Mouse (Mus musculus) heart, adult 11 months (tissue): ENCODE measurements around the gene Hao1.
A peak's percentile ranks its signal among the peaks of the same experiment; 100 is the strongest.

ENCODE experiments used
- DNase-seq: peaks from one replicate; pipeline ENCODE4 v3.0.0; 2022

Gene Hao1

DNA sequence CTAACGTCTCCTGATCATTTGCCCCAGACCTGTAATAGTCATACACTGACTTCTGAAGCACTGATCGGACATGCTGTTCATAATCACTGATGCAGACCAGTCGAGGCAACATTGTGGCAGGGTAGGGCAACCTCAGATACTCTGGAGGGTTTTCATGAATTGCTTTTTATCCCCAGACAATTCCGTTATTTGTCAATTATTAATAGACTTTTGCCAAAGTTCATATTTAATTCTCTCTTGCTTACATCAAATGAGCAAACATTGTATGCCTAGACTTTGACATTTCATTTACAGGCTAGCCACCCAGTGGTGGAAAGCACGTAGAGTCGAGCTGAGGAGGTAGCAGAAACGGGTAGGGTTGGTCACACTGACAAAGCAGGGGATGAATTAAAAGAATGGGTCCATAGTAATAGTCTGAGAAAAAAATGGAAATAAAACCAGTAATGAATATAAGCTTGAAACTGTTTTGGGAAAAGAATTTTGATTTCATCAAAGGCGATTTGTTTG is at the start of gene Hao1:
Gene Hao1, minus strand, starts transcription at position 148 of the 507 bp plus-strand sequence.
- no peak for DNase-seq

- DNase-seq, result no peak
Observed at GRCm38 (mm10) chr2:134591081-134591694, 37.0 kb upstream of the Hao1 start.

- no peak for DNase-seq
Observed at GRCm38 (mm10) chr2:134585243-134585642, 31.1 kb upstream of the Hao1 start.

GRCm38 (mm10) chr2:134559422-134559821 is 5.3 kb upstream of the Hao1 start:
- no peak for DNase-seq

DNA sequence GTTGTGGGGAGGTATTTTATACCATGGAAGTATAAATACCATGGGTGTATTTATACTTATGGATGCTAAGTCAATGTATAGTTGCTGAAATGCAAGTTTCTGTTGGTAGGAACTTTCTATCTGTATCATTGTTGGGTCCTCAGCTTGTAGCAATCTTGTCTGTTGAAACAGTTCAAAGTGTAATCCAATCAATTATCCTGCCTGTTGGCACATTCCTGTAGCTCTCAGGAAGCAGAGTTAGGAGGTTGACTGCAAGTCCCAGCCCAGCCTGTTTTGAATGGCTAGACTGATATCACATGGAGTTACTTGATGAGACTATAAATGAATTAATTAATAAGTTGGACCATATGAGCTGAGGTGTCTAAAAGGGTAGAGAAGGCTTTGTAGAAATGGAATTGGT is 1.8 kb downstream of the Hao1 start:
- no peak for DNase-seq

GRCm38 (mm10) chr2:134549770-134550169 is 4.4 kb downstream of the Hao1 start:
- DNase-seq, result no peak

DNA sequence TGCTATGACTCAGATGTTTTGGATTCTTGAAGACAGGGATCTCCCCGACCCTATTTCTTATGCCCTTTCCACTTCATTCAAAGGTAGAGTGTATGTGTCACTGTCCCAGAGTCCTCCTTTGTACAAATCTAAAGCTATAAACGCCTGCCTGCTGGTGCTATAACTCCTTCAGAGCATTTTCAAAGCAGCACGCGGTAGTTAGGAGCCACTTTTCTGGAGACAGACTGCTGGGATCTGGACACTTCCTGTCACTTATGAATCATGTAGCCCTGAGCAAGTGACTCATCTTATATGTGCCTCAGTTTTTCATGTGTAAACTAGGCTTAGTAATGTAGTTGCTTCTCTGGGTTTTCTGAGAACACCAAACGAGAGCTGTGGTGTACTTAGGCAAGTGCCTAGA is 9.1 kb downstream of the Hao1 start:
- no peak for DNase-seq

GRCm38 (mm10) chr2:134544321-134545065 is 9.7 kb downstream of the Hao1 start:
- DNase-seq, result no peak

- DNase-seq, result no peak
Observed at GRCm38 (mm10) chr2:134543501-134543900, 10.7 kb downstream of the Hao1 start.

GRCm38 (mm10) chr2:134541019-134541418 is 13.1 kb downstream of the Hao1 start:
- DNase-seq, result no peak

DNA sequence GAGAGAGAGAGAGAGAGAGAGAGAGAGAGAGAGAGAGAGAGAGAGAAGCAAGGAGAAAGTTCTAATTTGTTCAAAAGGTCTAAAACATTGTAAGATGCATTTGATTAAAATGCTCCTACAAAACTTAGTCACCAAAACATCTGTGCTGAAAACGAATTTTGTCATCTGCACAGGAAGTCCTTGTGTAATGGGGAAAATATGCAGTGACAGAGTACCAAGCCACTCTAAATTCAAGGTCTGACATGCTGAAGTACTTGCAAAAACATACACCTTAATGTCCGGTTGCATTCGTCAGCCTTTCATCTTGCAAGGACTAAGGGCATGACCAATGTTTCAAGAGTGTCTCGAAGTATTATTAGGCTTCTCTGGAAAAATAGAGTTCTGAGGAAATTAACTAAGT is 15.7 kb downstream of the Hao1 start:
- DNase-seq, result no peak

GRCm38 (mm10) chr2:134528122-134528810 is 25.9 kb downstream of the Hao1 start:
- DNase-seq, result no peak

DNA sequence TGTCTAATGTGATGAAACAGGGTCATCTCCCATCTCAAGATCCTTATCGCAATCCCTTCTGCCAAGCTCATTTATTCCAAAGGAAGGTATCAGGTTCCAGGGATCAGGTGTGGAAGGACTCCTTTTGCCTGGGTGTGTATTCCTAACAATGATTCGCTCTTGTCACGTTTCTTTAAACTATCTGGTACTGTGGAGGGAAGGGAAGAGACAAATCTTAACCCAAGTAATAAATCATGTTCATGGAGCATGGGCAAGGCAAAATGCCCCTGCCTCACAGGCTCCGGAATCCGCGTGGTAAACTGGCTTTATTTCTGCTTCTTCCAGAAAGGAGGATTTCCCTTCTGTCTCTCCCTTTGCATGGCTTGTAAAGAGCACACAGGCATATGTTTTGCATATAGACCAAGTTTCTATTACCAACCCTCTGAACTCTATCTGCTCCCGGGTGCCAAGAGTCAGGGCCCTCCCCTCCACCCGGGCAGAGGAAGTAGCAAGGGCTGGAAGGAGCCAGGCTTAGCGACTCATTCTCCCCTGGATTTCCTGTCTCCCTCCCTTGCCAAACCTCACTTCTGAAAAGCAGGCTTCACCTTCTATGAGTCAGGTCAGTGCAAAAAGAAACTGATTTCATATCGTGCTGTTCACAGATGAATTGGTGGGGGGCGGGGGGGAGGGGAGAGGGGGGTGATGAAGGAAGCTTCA is 26.6 kb downstream of the Hao1 start:
- DNase-seq, result peak; percentile 89

DNA sequence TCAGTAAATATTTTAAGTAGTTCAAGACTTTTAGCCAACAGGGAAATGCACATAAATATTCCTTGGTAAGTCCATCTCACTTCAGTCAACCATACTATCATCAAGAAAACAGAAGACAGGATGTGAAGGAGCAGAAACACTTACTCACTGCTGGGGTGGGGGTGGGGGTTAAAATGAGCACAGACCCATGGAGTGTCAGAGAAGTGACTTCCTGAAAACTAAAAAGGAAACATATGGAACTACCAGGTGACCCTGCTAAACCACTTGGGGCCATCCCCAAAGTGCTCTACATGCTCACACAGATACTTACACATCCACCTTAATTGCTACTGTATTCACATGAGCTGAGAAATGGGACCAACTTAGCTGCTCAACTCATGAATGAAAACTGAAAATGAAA is 36.1 kb downstream of the Hao1 start:
- no peak for DNase-seq

DNA sequence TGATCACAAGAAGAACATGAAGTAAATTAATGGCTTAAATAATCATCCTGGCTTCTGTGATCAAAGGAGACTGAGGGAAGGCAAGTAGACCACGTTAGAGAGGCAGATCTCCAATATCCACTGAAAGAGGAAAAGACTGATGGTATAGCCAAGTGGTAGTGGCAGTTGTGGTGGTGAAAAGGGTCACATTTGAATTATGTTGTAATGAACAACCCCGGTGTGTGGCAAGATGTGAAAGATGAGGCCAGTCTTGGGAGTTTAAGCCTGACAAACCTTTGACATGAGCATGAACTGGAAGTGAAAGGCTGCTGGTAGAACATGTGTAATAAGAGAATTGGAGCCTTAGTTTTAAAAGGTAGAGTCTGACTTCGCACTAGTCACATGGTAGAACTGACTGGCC is 54.4 kb downstream of the Hao1 start:
- DNase-seq, result no peak

DNA sequence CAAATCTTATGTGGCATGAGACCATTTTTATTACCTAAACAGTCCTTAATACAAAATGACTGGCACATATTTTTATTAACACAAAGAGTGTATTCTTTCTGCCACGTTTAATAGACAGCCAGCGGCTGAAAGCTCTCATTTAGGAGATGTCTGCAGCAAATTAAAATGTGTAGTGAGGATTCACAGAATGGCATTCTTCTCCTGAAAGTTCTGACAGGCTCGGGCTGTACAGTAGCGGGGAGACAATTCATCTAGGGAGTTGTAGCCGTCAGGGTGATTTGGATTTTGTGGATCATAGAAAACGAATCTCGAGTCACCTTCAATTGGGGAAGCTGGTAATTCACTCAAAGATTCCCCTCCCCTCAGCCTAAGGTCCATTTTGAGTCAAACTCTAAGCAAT is 55.7 kb downstream of the Hao1 start:
- no peak for DNase-seq

DNA sequence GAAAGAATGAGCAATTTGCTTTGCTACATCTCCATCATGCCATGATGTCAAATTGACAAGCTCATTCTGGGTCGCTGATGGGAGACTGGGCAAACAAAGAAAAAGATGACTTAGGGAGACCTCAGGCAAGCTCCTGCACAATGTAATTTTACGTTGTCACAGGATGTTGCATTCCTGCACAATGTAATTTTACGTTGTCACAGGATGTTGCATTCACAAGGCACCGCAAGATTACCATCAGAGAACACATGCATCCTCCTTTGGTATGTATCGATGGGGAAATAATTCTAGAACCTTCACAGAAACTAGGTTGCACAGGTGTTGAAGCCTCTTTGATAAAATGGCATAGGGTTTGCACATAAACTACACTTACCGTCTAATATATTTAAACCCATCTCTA is 65.5 kb downstream of the Hao1 start:
- peak; percentile 7 for DNase-seq

DNA sequence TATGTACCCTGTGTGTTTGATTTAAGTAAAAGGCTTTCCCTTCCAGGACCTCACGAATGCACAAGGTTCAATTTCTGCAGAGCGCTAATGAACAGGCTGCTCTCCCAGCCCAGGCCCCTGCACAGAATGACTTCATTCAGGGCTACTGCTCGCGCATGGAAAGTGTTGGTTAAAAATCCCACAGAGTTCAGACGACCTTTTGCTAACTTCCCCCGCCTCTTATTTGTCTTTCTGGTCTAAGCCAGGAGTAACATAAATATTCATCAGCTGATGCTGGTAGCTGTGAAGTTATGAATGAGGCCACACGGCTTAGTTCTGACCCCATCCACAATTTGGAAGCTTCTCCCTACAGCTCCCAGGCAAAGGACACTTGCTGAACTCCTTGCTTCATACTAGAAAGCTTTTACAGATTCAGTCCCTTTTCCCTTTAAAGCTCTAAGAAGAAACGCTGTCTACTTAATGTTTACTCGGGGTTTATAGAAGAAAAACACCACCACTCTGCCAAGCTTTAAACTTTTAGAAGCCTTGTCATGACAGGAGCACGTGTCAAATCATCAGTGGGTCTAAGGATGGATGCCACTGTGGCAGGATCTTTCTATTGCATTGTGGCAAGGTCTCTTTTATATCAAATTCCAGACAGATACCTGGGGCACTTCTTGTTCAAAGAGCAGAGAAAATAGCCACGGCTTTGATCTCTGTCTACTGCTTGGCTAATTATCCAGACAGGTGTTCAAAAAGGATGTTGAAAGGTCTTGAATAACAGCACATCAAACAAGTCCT is 67.9 kb downstream of the Hao1 start:
- no peak for DNase-seq

DNA sequence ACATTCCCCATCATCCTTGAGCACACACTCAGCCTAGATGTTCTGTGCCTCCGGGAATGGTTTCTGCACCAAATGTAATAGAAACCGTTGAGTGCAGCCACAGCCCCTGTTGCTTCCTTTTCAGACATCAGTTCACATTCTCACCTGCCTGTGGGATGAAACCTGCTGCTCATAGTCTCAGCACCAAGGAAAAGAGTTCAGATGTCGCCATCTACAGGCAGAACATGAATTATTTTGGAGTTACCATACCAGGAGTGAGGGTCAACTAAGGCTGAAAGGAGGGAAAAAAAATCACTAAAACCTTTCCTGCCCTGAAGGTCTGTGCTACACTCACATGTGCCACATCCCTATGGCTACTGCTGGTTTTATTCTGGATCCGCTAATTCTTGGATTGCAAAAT is 71.5 kb downstream of the Hao1 start:
- DNase-seq, result no peak

DNA sequence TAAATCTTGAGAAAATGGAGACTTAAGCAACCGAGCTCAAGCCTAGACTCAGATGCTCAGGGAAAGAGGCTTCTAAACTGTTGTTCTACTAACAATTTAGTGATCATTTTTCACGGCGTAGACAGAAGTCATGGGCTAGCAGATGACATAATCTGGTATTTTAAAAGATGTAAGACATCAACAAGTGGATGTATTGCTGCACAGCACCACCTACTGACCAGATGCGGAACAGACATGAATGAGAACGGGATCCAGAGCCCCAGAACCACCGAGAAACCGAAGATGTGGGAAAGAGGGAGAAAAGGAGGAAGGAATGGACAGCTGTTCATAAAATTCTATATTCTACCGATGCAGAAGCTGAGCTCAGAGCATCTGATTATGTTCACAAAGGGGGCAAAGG is 72.4 kb downstream of the Hao1 start:
- no peak for DNase-seq

DNA sequence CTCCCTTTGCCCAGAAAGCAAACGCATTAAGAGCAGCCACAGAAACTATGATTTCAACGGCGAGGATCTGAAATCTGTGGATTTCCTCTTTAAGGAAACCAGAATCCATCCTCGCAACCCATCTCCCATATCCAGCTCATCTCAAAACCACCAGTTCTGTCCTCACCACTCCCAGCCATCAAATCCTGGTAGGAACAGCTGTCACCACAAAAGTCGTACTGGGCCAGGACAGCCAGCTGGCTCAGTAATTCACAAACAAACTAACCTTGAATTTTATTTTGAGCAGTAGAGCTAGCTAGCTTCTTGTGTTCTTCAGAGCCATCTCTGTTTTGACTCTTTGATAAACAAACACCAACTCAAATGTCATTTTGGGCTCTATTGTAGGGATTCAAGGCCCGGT is 73.0 kb downstream of the Hao1 start:
- no peak for DNase-seq

DNA sequence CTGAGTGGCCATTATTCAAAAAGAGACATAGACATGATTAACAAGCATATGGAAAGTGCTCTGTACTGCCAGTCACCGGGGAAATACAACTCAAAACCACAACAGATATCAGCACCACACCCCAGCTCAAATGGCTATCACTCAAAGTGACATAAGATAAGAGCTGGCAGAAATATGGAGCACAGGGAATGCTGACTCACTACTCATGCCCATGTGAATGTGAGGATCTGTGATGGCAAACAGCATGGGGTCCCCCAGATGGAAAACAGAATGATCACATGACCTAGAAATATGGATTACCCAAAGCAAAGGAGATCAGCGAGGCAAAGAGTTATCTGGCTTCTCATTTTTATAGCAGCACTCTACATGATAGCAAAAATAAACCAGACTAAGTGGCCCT is 89.0 kb downstream of the Hao1 start:
- DNase-seq, result no peak

DNA sequence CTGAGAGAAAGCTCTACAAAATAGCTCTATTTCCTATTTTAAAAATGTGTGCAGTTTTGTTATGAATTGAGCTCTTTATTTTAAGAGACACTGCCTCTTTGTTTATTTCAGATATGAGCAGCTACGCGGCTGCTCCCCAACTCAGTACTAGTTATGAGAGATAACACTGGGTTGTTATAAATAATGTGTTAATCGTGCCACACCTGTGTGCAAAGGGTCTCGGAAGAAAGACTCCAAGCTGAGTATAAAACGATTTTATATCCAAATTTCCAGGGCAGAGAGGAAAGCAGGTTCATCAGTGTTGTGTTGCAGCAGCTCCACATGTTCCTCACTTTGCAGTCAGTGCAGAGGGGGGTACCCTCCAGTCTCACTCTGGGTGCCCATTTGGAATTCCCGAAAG is 91.8 kb downstream of the Hao1 start:
- no peak for DNase-seq
